Mouse (Mus musculus) Patski (cell line): ENCODE measurements around the gene Sds. TPM values are rescaled to one million over a fixed set of nuclear protein-coding genes. Genes with fewer than 3 reads are reported as not detected.

ENCODE experiments used
- ATAC-seq: fragments of 100-300 bp; one replicate; pipeline ENCODE4 v1.8.0; 2021
- CTCF ChIA-PET: fragments of 350-600 bp; sonication (Branson Sonifier 250); formaldehyde crosslinking; loops from one replicate; lab custom pipeline; 2022; ENCODE audit warnings: inconsistent platforms; lab: Charles Lee
- POLR2A ChIA-PET: fragments of 350-600 bp; sonication (Branson Sonifier 250); formaldehyde crosslinking; loops from one replicate; lab custom pipeline; 2022; ENCODE audit warnings: antibody characterized with exemption, inconsistent platforms; lab: Charles Lee
- DNase-seq: peaks from one replicate; pipeline ENCODE4 v3.0.0-alpha.2; 2011; ENCODE audit warnings: low read depth, low spot score
- H3K27me3 ChIP-seq: fragments of 371-371 bp; one replicate; pipeline ENCODE4 v1.5.1; 2021
- CTCF ChIP-seq: fragments of 100-300 bp; IDR thresholded peaks from one replicate; pipeline ENCODE4 v1.5.1; 2021
- in situ Hi-C: fragments of 300-500 bp; cut with MboI; formaldehyde crosslinking; loops from 3 replicates; pipeline ENCODE4 v1.11.1; 2018; ENCODE audit warnings: low pct_unique_long_range_greater_than_20kb, mixed read lengths
- polyA plus RNA-seq: library from polyadenylated mRNA; unstranded; gene quantifications from one replicate; pipeline ENCODE4 v1.2.3, GENCODE M21; 2021

Gene Sds
- polyA plus RNA-seq, 1 experiment from 2014 or later: 1.3 TPM

GRCm38 (mm10) chr5:120512911-120513555 is 36.7 kb downstream of the Sds start:
- POLR2A ChIA-PET: interaction anchor here (0.6 kb wide), 2 partner anchors 12 to 1775 kb away, joined by 3 read pairs; no protein-coding TSS in a partner anchor
- TF ChIP-seq CTCF: no peak
- in situ Hi-C loops: loop anchor here (25.0 kb wide), 1 partner anchor 674 kb away; the partner anchor contains the start of gene Ptpn11
- no peaks in the 10 kb centered on the region for H3K27me3 ChIP-seq
- no peak for ATAC-seq
- DNase-seq: no peak
- CTCF ChIA-PET: interaction anchor here (1.2 to 3.6 kb wide), 3 partner anchors 77 to 92 kb away, joined by 5 to 16 read pairs (median 7); no protein-coding TSS in a partner anchor

GRCm38 (mm10) chr5:120514031-120514677 is 37.8 kb downstream of the Sds start:
- ChIA-PET CTCF (interaction anchor here (0.8 to 1.6 kb wide), 5 partner anchors 19 to 91 kb away, joined by 3 to 7 read pairs (median 3); no protein-coding TSS in a partner anchor), POLR2A (interaction anchor here (0.6 to 0.8 kb wide), 2 partner anchors 49 to 67 kb away, joined by 3 read pairs; no protein-coding TSS in a partner anchor)
- TF ChIP-seq CTCF: no peak
- H3K27me3 ChIP-seq: no peaks in the 10 kb centered on the region
- no peak for DNase-seq
- in situ Hi-C loops: loop anchor here (25.0 kb wide), 1 partner anchor 673 kb away; the partner anchor contains the start of gene Ptpn11
- ATAC-seq: peak; percentile 41

GRCm38 (mm10) chr5:120514754-120515153 is 38.4 kb downstream of the Sds start:
- DNase-seq (no peak), ATAC-seq (no peak)
- TF ChIP-seq CTCF: no peak
- ChIA-PET CTCF (interaction anchor here (0.8 to 1.6 kb wide), 6 partner anchors 18 to 77 kb away, joined by 3 to 4 read pairs (median 3); no protein-coding TSS in a partner anchor), POLR2A (interaction anchor here (0.6 to 0.8 kb wide), 2 partner anchors 49 to 66 kb away, joined by 3 read pairs; no protein-coding TSS in a partner anchor)
- in situ Hi-C loops: loop anchor here (5.0 to 25.0 kb wide), 2 partner anchors 73 to 673 kb away; partner anchors contain the start of genes Iqcd, Ptpn11 and Tpcn1
- no peaks in the 10 kb centered on the region for H3K27me3 ChIP-seq

GRCm38 (mm10) chr5:120515451-120515850 is 39.1 kb downstream of the Sds start:
- in situ Hi-C loops: loop anchor here (5.0 to 25.0 kb wide), 2 partner anchors 72 to 672 kb away; partner anchors contain the start of genes Iqcd, Ptpn11 and Tpcn1
- POLR2A ChIA-PET: no interaction called here

GRCm38 (mm10) chr5:120516221-120516984 is 40.1 kb downstream of the Sds start:
- CTCF ChIA-PET: interaction anchor here (0.8 to 2.7 kb wide), 5 partner anchors 39 to 90 kb away, joined by 3 to 10 read pairs (median 3); no protein-coding TSS in a partner anchor
- POLR2A ChIA-PET: interaction anchor here (0.8 kb wide), 1 partner anchor 20 kb away, joined by 3 read pairs; no protein-coding TSS in a partner anchor
- TF ChIP-seq CTCF: no peak
- no peak for ATAC-seq
- in situ Hi-C loops: loop anchor here (5.0 to 25.0 kb wide), 2 partner anchors 71 to 671 kb away; partner anchors contain the start of genes Iqcd, Ptpn11 and Tpcn1
- no peaks in the 10 kb centered on the region for H3K27me3 ChIP-seq
- no peak for DNase-seq

More at GRCm38 (mm10) chr5:120515451-120515850, 39.1 kb downstream of the Sds start:
- TF ChIP-seq CTCF: no peak
- H3K27me3 ChIP-seq: no peaks in the 10 kb centered on the region
- CTCF ChIA-PET: interaction anchor here (0.8 to 2.7 kb wide), 7 partner anchors 18 to 90 kb away, joined by 3 to 10 read pairs (median 3); no protein-coding TSS in a partner anchor
- DNase-seq (no peak), ATAC-seq (no peak)

GRCm38 (mm10) chr5:120517552-120517951 is 41.2 kb downstream of the Sds start:
- POLR2A ChIA-PET: interaction anchor here (0.8 to 0.9 kb wide), 2 partner anchors 14 to 18 kb away, joined by 3 to 4 read pairs; no protein-coding TSS in a partner anchor
- H3K27me3 ChIP-seq: no peaks in the 10 kb centered on the region
- DNase-seq (no peak), ATAC-seq (peak; percentile 42)
- CTCF ChIA-PET: interaction anchor here (1.0 to 2.7 kb wide), 2 partner anchors 88 to 101 kb away, joined by 4 to 10 read pairs; no protein-coding TSS in a partner anchor
- in situ Hi-C loops: loop anchor here (5.0 to 25.0 kb wide), 2 partner anchors 70 to 670 kb away; partner anchors contain the start of genes Iqcd, Ptpn11 and Tpcn1
- no peak for TF ChIP-seq CTCF

GRCm38 (mm10) chr5:120522649-120523048 is 46.3 kb downstream of the Sds start:
- ChIA-PET CTCF (interaction anchor here (0.9 to 5.1 kb wide), 5 partner anchors 11 to 83 kb away, joined by 3 to 29 read pairs (median 3); partner anchors contain the start of gene Slc8b1), POLR2A (no interaction called here)
- no peak for TF ChIP-seq CTCF
- no peak for ATAC-seq
- in situ Hi-C loops: loop anchor here (25.0 kb wide), 1 partner anchor 665 kb away; the partner anchor contains the start of gene Ptpn11
- no peak for DNase-seq
- no peaks in the 10 kb centered on the region for H3K27me3 ChIP-seq

- ChIA-PET CTCF (interaction anchor here (0.9 to 5.1 kb wide), 4 partner anchors 12 to 81 kb away, joined by 3 to 29 read pairs (median 4); no protein-coding TSS in a partner anchor), POLR2A (no interaction called here)
- ATAC-seq (no peak), DNase-seq (no peak)
- TF ChIP-seq CTCF: no peak
- in situ Hi-C loops: loop anchor here (25.0 kb wide), 1 partner anchor 663 kb away; the partner anchor contains the start of gene Ptpn11
- no peaks in the 10 kb centered on the region for H3K27me3 ChIP-seq
Observed at GRCm38 (mm10) chr5:120524736-120525135, 48.4 kb downstream of the Sds start.

GRCm38 (mm10) chr5:120525737-120526136 is 49.4 kb downstream of the Sds start:
- no peak for ATAC-seq
- in situ Hi-C loops: no loop called here

More at GRCm38 (mm10) chr5:120525737-120526136, 49.4 kb downstream of the Sds start:
- no peak for DNase-seq
- H3K27me3 ChIP-seq: no peaks in the 10 kb centered on the region
- no peak for TF ChIP-seq CTCF
- CTCF ChIA-PET: interaction anchor here (1.1 to 5.1 kb wide), 3 partner anchors 11 to 80 kb away, joined by 3 to 29 read pairs (median 8); no protein-coding TSS in a partner anchor
- POLR2A ChIA-PET: no interaction called here
